Mouse (Mus musculus) layer of hippocampus, postnatal 25 days (tissue): Measurements from ENCODE around the gene Hs1bp3. TPM values are rescaled to one million over a fixed set of nuclear protein-coding genes. Genes with fewer than 3 reads are reported as not detected.
A peak's percentile ranks its signal among the peaks of the same experiment; 100 is the strongest.

Experiments used
- DNase-seq, 2 experiments: peaks; one replicate each; pipeline ENCODE4 v3.0.0; 2022; ENCODE audit warnings: mixed read lengths in 2 of 2, low spot score in 1 of 2; ENCODE audit errors: extremely low spot score in 1 of 2
- total RNA-seq, 2 experiments: library from RNA; stranded (reverse); gene quantifications; 2 replicates each; pipeline ENCODE4 v1.2.3; 2021

Hs1bp3 gene
- total RNA-seq, result 10 to 100 TPM; 11.1 to 11.3 TPM

- peak; percentile 88 to 94 for DNase-seq
Observed at GRCm38 (mm10) chr12:8313270-8313771, at the start of gene Hs1bp3. Gene Hs1bp3, plus strand, starts transcription at chr12:8313432.

GRCm38 (mm10) chr12:8266311-8266710, 46.9 kb upstream of the Hs1bp3 start:
- DNase-seq, result no peak

DNA sequence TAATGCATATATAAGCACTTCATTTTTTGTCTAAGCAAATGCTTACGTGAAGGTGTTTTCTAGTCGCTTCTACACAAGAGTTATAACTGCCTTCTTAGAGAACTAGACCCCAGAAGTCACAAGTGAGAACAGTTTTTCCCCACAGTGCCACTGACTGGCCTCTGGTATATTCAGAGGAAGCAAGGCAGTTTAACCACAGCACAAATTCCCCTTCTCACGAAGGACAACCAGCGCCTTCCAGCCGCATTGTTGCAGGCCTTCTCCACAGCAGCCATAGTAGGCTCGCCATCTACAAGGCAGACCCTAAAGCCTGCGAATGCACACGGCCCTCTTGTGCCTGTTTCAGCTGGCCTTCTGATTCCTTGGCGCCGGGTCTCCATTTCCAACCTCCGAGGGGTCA, 43.6 kb upstream of the Hs1bp3 start:
- DNase-seq, result no peak

GRCm38 (mm10) chr12:8271405-8271804, 41.8 kb upstream of the Hs1bp3 start:
- no peak for DNase-seq

DNA sequence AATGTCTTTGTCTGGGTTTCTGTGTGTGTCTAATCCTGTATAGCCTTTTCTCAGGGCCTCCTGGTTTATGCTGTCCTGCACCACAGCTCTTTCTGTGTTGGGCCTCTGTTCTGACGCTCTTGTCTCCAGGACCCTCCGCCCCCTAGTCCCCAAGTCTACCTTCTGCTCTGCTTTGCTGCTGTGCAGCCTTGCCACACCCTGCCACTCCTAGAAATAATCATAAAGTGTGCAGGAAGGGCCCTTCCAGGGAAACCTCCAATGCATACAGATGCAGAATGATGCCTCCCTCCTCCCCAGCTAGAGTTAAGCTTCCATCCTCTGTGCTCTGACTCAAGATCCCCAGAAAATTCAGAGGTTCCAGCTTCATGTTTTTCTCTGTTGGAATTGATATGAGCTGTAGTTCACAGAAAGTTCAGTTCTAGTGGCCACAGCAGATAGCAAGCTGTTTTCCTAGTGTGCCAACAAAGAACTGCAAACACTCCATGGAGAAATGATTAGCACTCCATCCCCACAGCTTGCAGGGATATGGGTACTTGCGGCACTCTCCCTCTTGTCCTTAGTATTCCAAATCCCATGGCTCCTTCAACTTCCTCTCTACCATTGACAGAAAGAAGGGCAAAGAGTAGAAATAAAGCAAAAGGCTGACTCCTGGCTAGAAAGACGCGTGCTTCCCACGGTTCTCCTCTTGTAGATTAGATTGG, 39.6 kb upstream of the Hs1bp3 start:
- no peak for DNase-seq

GRCm38 (mm10) chr12:8275424-8275823, 37.8 kb upstream of the Hs1bp3 start:
- no peak for DNase-seq

DNA sequence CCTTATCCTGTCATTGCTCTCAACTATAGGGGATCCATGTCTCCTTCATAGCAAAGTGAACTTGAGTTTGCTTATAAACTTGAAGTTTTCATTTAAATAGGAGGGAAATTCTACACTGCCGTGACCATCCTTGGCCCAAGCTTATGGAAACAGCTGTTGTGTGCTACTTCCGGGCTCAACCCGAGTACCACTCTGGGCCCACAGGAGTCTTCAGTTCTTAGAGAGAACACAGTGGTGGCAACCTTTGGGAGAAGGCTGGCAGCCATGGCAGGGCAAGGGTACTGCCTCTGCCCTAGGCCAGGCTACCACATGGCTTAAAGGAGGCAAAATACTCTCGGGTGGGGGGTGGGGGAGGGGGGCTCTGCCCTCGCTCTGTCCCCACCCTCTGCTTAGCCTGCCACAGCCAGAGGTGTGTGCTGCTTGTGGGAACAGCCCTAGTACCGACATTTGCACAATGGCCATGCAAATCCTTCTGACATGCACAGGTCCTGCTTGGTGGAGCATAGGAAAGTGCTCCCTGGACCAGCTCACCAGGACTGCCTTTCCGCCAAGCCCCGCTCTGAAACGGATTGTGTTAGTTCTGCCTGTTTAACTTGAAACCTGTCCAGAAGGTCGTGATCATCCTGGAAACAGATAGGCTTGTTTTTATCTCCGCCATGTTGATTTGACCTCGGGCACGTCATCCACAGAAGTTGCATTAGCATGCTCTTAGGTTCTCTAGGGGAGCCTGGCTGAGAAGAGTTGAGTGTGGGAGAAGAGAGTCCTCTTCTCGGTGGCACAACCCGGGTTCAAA, 31.8 kb upstream of the Hs1bp3 start:
- no peak for DNase-seq

- no peak for DNase-seq
Observed at GRCm38 (mm10) chr12:8287970-8288369, 25.3 kb upstream of the Hs1bp3 start.

DNA sequence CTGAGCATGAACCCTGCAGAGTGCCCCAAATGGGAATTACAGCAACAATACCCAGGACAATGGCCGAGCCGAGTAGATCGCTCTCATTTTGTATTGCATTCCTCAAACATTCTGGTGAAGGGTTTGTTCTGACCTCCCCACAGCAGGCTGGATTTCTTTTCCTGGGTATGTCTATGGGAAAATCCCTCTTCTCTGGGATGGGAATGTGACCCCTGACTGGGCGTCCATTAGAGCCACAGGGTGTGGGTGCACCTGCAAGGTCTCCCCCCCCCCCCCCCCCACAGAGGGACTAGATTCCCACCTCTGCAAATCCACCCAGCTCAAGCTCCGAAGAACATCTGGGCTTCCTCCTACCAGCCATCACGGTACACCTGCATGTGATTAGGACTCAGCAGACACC, 24.1 kb upstream of the Hs1bp3 start:
- DNase-seq, result no peak

DNA sequence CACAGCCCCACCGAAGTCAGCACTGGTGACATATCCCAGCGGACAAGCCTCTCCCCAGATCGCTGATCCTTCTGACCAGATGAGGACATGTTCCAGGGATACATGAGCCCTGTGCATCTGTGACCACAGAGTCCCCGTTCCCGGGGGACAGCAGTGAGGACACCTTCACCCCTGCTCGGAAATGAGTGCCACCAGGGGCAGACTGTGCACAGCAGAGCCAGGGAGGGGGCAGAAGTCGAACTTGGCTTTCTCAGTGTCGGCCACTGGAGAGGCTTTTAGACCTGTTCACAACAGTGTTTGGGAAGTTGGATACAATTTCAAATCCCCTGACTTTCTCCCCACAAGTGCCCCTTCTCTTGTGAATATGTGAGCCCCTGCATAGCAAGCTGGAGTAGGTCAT, 23.7 kb upstream of the Hs1bp3 start:
- no peak for DNase-seq

- DNase-seq, result no peak
Observed at GRCm38 (mm10) chr12:8291157-8291853, 21.9 kb upstream of the Hs1bp3 start.

- no peak for DNase-seq
Observed at GRCm38 (mm10) chr12:8295307-8295913, 17.8 kb upstream of the Hs1bp3 start.

DNA sequence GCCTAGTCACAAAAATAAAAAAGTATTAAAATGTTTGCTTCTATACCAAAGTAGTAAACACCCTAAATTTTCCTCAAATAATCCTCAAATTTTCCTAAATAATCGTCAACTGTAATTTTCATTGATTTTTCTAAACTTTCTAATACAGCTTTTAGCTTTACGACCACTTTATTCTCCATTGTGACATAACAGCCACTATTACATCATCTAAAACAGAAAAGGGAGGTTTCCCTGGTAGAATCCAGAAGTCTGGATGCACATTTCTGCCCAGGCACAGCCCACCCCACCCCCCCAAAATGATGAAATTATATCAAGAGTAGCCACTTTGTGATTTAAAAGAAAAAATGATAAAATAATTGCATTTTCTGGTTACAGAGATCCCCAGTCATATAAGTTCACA, 17.1 kb upstream of the Hs1bp3 start:
- DNase-seq, result no peak

GRCm38 (mm10) chr12:8297586-8298214, 15.5 kb upstream of the Hs1bp3 start:
- no peak for DNase-seq

- DNase-seq, result no peak
Observed at GRCm38 (mm10) chr12:8298361-8299142, 14.7 kb upstream of the Hs1bp3 start.

DNA sequence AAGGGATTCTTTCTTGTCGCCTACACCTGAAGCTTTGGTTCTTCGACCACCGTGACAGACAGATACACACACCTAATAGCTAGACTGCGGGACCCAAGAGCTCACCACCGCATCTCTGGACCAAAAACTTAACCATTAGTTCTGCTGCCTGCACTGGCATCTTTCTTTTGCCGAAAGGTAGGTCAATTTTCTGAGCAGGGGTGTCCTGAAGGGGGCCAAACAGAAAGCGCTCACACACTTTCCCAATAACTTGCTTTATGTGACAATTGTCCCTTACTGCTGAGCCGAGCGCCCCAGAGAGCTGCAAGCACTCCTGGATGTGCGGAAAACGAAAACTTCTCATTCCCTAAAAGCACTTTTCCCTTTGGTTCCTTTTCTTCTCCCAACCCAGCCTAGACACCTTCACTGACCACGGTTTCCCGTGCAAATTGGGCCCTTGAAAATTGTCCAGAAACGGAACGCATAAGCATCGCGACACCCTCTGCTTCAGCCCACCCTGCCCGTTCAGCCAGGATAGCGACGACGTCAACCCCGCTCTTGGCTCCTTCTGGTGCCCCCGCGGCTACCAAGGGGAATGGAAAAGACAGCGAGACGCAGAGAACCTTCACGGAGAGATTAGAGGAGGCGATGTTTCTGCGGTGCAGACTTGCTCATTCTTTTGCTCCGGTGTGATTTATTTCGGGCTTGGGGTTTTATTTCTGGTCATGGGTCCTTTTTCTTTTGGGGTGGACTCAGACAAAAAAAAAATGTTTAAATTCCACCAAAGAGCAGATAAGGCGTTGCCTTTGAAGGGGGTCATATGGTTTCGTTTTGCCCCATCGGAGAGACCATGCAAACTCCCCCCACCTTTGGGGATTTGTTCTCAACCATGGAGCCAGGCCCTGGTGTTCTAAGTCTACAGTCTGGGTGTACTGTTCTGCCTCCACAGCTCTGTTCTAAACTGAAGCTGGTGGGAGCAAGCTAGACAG, 13.8 kb upstream of the Hs1bp3 start:
- DNase-seq, result no peak

GRCm38 (mm10) chr12:8300111-8300480, 13.1 kb upstream of the Hs1bp3 start:
- no peak for DNase-seq

DNA sequence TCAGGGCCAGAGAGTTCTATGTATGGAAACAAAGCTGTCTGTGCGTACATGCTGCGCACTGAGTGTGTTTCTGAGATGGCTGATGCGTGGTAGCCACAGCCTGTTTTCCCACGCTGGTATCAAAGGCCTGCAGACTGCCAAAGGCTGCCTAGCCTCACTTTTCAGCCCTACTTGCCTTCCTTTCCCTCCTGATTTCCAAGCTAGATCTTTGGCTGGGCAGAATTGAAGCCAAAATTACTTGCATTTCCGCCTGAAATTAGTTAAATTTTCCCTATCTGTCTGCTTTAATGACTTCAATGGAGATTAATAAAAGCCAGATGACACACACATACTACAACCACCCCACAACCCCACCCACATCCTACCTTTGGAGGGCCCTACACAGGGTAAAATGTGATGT, 12.7 kb upstream of the Hs1bp3 start:
- DNase-seq, result no peak
